ENCODE assay signal across 9 mouse cellular contexts in genomic region chr4:155345608-155345953, GRCm38 (mm10). TPM values are rescaled to one million over a fixed set of nuclear protein-coding genes. Genes with fewer than 3 reads are reported as not detected.
A peak's percentile ranks its signal among the peaks of the same experiment; 100 is the strongest.
DNase-seq lines count a peak whose midpoint lies in the region; ATAC-seq lines count a peak whose summit lies in the region.
"Had no signal": no experiment of that assay in that cellular context is flagged by ENCODE, and none has a peak within 500 bp of the region (broad histone marks: within the 10 kb centered on the region; RNA-seq: fewer than 3 reads in every experiment).

No protein-coding gene starts in this region.

- no peaks in the 10 kb centered on the region for H3K4me1 ChIP-seq in brown adipose tissue, adult 24 weeks (ENCODE audit: control insufficient read depth, insufficient read depth, insufficient read length, low read length)
- peaks cover 22% of the 10 kb centered on the region for H3K4me1 ChIP-seq in forebrain, embryonic 16.5 days (replicated peaks; ENCODE audit: control insufficient read depth, insufficient read depth, low read length)

- peak overlapping the region; percentile 47 for H3K4me3 ChIP-seq in brown adipose tissue, adult 24 weeks (ENCODE audit: insufficient read depth, low read depth, low read length)
- peak overlapping the region; percentile 78 for H3K4me3 ChIP-seq in forebrain, embryonic 16.5 days (replicated peaks; ENCODE audit: low read length)

- no peak overlapping the region for H3K27ac ChIP-seq in brown adipose tissue, adult 24 weeks (replicated peaks; ENCODE audit: low read depth, low read length)
- H3K27ac ChIP-seq in forebrain, embryonic 16.5 days (ENCODE audit: low read length) = peak overlapping the region; percentile 96

- H3K9ac ChIP-seq in forebrain, embryonic 16.5 days (replicated peaks; ENCODE audit: low read depth, low read length) = peak overlapping the region; percentile 86

- no peaks in the 10 kb centered on the region for H3K36me3 ChIP-seq in forebrain, embryonic 16.5 days (ENCODE audit: control insufficient read depth, insufficient read depth)

- intact Hi-C loops in heart, postnatal 14 days (cut with DNase I) = no loop called here

- DNase-seq in Muller cell, postnatal 12 days (ENCODE audit: inconsistent ontology term) = peak; percentile 47
- peak; percentile 63 to 67 for DNase-seq in heart, postnatal 14 days
- peak; percentile 86 for DNase-seq in layer of hippocampus, adult 8-10 months (ENCODE audit: low spot score in 2 of 2)
- peak; percentile 43 to 58 for DNase-seq in lung, adult 18-20 months
- DNase-seq in retina, embryonic 14.5 days (ENCODE audit: low spot score) = peak; percentile 75
- no peak for DNase-seq in thymus, adult 18-20 months

- H3K4me2 ChIP-seq in forebrain, embryonic 16.5 days (ENCODE audit: low read length) = peak overlapping the region; percentile 69

- H3K27me3 ChIP-seq in forebrain, embryonic 16.5 days (replicated peaks; ENCODE audit: control insufficient read depth, insufficient read depth, low read length) = no peaks in the 10 kb centered on the region

- ATAC-seq in forebrain, embryonic 16.5 days = peak; percentile 90

- no peaks in the 10 kb centered on the region for H3K9me3 ChIP-seq in forebrain, embryonic 16.5 days (ENCODE audit: control insufficient read depth, low read length)

- 1% methylated on average over 16 of the region's 16 CpGs for WGBS in forebrain, embryonic 16.5 days

RNA-seq across cellular contexts. Expression of gene Prkcz, which starts 15.6 kb away (rescaled TPM):
- polyA plus RNA-seq in brown adipose tissue, adult 24 weeks (2012; ENCODE audit: insufficient read depth, insufficient read length, missing spikeins) = not detected in 2 replicates
- 68.9 and 86.5 TPM in 2 replicates for polyA plus RNA-seq in forebrain, embryonic 16.5 days (2015; fragmentation: Nextera tagmentation; extraction: Ambion mirVana)
- total RNA-seq in heart, postnatal 14 days (2021) = 1 to 10 TPM; 1.7 to 2.1 TPM
- total RNA-seq in layer of hippocampus, adult 8-10 months (2022) = 100 to 1,000 TPM; 144 to 189 (median 169) TPM
- total RNA-seq: common myeloid progenitor, adult 5-6 weeks had no signal

RNA-seq across cellular contexts. Expression of gene Gabrd, which starts 52.3 kb away (rescaled TPM):
- polyA plus RNA-seq in brown adipose tissue, adult 24 weeks (2012; ENCODE audit: insufficient read depth, insufficient read length, missing spikeins) = not detected in 2 replicates
- polyA plus RNA-seq in forebrain, embryonic 16.5 days (2015; fragmentation: Nextera tagmentation; extraction: Ambion mirVana) = 2.2 and 3.2 TPM in 2 replicates
- not detected for total RNA-seq in heart, postnatal 14 days (2021)
- total RNA-seq in layer of hippocampus, adult 8-10 months (2022) = 10 to 100 TPM; 23.0 to 25.0 (median 24.7) TPM

Comparison
In these comparisons a context has a peak if more than half of its experiments do, and no peak if none do; other contexts are left out.
1. DNase-seq: peak in Muller cell, postnatal 12 days (single experiment), heart, postnatal 14 days (2 of 2), layer of hippocampus, adult 8-10 months (2 of 2), lung, adult 18-20 months (2 of 2) and retina, embryonic 14.5 days (single experiment); none in thymus, adult 18-20 months (0 of 2).
2. RNA of gene Prkcz, which starts 15.6 kb away (total RNA-seq): 144 to 189 TPM in layer of hippocampus, adult 8-10 months; 1.7 to 2.1 TPM in heart, postnatal 14 days; every median in the first group is over 10 times any median in the second.
3. RNA of gene Gabrd, which starts 52.3 kb away (total RNA-seq): 23.0 to 25.0 TPM in layer of hippocampus, adult 8-10 months; not detected in heart, postnatal 14 days; every median in the first group is over 10 times any median in the second.